Mouse (Mus musculus): Measurements from ENCODE around the gene 4931428F04Rik.

The 4931428F04Rik gene

DNA sequence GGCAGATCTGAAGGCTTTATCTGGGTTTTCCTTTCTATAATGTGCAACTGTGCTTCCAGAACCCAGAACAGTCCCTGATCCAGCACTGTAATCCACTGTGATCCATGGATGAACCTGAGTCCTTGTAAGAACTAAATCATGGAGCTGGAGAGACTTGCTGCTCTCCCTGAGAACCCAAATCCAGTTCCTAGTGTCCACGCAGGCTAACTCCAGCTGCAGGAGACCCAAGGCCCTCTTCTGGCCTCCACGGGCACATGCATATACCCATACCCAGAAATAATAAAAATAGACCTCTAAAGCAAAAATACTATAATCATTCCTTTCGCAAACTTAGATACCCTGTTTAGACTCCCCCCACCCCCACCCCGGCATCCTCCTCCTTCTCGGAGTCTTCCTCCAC, 1.4 kb downstream of the 4931428F04Rik start:
- no peak for DNase-seq (ENCODE audit: low spot score in 2 of 2)

DNA sequence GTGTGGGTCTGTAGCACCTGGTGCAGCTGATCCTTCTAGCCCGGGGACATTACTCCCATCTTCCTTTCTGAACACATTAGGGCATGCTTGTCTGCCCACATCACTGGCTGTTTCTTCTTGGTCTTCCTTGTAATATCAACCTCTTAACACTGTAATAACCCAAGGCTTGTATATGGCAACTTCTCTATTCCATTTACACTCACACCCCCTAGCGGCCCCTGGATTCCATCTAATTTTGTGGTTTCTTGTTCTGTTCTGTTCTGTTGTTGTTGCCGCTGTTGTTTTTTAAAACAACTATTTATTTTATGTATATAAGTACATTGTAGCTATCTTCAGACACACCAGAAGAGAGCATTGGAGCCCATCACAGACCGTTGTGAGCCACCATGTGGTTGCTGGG, 2.8 kb downstream of the 4931428F04Rik start:
- DNase-seq (ENCODE audit: low spot score in 2 of 2): no peak

GRCm38 (mm10) chr8:105285514-105285913, 4.2 kb downstream of the 4931428F04Rik start:
- DNase-seq (ENCODE audit: low spot score in 2 of 2): no peak

DNA sequence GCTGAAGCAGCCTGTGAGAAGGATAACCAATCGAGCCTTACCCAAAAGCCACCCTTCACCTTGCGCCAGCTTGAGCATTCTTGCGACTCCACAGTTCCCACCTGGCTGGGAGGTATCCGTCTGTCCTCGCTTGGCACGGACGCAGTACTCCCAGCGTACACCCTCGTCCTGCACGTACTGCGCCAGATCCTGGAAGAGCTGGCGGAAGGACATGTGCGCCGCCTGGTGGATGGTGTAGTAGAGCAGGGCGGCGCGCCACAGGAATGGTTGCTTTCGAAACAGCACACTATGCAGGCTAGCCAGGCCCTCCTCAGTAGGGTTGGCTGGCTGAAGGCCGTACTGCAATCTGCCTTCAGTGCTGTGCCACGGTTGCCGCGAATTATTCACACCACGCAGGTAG, 6.6 kb downstream of the 4931428F04Rik start:
- peak in 1 of 2 experiments; percentile 57 for DNase-seq (ENCODE audit: low spot score in 2 of 2)

- DNase-seq (ENCODE audit: low spot score in 2 of 2): no peak
Measured at GRCm38 (mm10) chr8:105282239-105282638, 7.4 kb downstream of the 4931428F04Rik start.

DNA sequence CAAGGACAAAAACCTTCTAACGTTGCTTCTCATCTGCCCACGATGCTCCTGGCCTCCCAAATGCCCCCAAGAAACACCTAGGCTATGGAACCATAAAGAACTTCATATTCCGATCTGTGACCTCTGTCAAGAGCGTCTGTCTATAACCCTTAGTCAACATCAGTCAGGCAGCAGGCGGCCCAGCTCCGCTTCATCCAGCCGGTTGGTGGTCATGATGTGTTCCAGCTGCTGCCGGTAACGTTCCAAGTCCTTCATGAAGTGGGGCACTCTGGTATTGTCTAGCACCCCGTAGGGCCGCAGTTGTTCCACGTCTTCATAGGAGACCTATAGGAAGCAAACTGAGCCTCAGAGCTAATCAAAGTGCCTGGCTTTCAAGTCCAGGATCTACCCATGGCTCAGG, 7.8 kb downstream of the 4931428F04Rik start:
- DNase-seq (ENCODE audit: low spot score in 2 of 2): no peak

GRCm38 (mm10) chr8:105280567-105280966, 9.1 kb downstream of the 4931428F04Rik start:
- no peak for DNase-seq (ENCODE audit: low spot score in 2 of 2)

GRCm38 (mm10) chr8:105278911-105279334, 10.7 kb downstream of the 4931428F04Rik start:
- DNase-seq (ENCODE audit: low spot score in 2 of 2): no peak

GRCm38 (mm10) chr8:105276292-105277120, 13.2 kb downstream of the 4931428F04Rik start:
- peak in 1 of 2 experiments; percentile 36 for DNase-seq (ENCODE audit: low spot score in 2 of 2)

GRCm38 (mm10) chr8:105275840-105276239, 13.8 kb downstream of the 4931428F04Rik start, which contains the start of gene Nol3:
Gene Nol3, plus strand, starts transcription at chr8:105276140.
- no peak for DNase-seq (ENCODE audit: low spot score in 2 of 2)

- DNase-seq (ENCODE audit: low spot score in 2 of 2): no peak
Measured at GRCm38 (mm10) chr8:105275387-105275786, 14.3 kb downstream of the 4931428F04Rik start.

DNA sequence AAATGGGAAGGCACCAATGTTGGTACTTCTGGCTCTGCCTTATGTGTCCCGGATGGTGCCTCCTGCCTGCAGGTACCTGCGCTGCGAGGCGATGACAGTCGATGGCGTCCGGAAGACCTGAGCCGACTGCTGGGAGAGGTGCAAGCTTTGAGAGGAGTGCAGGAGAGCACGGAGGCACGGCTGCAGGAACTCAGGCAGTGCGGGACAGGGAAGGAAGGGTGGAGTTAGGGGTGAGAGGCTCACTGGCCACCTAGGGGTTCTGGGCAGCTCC, 18.8 kb downstream of the 4931428F04Rik start:
- no peak for DNase-seq (ENCODE audit: low spot score in 2 of 2)

- DNase-seq (ENCODE audit: low spot score in 2 of 2): no peak
Measured at GRCm38 (mm10) chr8:105270101-105270915, 19.4 kb downstream of the 4931428F04Rik start.

DNA sequence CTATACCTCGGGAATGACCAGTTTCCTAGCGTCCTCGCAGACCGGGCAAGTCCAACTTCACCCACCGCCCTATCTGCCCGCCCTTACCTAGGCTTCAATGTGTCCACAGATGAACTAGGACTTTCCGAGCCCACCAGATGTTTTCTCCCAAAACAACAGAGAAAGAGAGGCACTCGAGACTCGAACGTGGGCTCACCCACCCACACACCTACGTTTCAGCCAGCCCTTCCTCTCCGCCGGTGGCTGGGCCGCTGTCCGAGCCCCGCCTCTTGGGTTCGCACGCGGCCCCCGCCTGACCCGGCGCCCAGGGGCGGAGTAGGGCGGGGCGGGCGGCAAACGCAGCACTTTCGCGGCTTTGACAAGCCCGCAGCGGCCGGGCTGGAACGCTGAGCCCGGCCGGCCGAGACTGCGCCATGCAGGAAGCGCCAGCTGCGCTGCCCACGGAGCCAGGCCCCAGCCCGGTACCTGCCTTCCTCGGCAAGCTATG, 20.2 kb downstream of the 4931428F04Rik start, which contains the start of gene Hsf4:
TSS of gene Hsf4 (plus strand) at position 341 of the 487 bp plus-strand sequence.
- no peak for DNase-seq (ENCODE audit: low spot score in 2 of 2)

DNA sequence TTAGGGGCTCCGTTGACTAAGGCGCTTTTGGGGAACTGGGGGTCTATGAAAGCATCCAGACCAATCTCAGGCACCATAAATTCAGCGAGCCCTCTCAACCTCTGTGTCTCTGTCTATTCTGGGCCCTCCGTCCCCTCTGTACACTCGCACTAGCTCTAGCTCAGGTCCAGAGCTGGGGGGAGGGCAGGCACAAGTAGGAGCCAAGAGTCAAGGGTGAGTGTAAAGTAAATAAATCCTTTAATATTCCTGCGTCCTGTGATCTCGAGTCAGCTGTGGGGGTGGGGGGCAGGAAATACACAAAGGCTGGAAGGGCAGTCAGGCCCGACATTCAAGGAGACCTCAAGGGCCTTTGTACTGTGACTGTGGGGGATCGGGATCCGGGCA, 20.6 kb downstream of the 4931428F04Rik start:
- DNase-seq (ENCODE audit: low spot score in 2 of 2): no peak

GRCm38 (mm10) chr8:105268342-105269074, 21.2 kb downstream of the 4931428F04Rik start:
- DNase-seq (ENCODE audit: low spot score in 2 of 2): no peak

DNA sequence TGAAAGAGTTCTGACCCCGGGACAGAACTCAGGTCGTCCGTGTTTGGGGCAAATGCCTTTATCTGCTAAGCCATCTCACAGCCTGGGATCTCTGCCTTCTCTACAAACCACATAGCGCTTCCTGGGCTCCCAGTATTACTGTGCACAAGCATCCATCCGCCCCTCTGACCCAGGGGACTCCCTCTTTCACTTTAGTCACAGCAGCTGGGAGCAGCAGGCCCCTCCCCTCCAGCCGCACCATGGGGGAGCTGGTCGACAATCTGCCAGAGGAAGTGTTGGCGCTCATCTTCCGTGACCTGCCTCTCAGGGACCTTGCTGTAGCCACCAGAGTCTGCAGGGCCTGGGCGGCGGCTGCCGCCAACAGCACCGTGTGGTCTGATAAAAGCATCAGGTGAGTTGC, 22.9 kb downstream of the 4931428F04Rik start:
- no peak for DNase-seq (ENCODE audit: low spot score in 2 of 2)

GRCm38 (mm10) chr8:105265128-105265527, 24.5 kb downstream of the 4931428F04Rik start:
- DNase-seq (ENCODE audit: low spot score in 2 of 2): peak; percentile 28 to 33

DNA sequence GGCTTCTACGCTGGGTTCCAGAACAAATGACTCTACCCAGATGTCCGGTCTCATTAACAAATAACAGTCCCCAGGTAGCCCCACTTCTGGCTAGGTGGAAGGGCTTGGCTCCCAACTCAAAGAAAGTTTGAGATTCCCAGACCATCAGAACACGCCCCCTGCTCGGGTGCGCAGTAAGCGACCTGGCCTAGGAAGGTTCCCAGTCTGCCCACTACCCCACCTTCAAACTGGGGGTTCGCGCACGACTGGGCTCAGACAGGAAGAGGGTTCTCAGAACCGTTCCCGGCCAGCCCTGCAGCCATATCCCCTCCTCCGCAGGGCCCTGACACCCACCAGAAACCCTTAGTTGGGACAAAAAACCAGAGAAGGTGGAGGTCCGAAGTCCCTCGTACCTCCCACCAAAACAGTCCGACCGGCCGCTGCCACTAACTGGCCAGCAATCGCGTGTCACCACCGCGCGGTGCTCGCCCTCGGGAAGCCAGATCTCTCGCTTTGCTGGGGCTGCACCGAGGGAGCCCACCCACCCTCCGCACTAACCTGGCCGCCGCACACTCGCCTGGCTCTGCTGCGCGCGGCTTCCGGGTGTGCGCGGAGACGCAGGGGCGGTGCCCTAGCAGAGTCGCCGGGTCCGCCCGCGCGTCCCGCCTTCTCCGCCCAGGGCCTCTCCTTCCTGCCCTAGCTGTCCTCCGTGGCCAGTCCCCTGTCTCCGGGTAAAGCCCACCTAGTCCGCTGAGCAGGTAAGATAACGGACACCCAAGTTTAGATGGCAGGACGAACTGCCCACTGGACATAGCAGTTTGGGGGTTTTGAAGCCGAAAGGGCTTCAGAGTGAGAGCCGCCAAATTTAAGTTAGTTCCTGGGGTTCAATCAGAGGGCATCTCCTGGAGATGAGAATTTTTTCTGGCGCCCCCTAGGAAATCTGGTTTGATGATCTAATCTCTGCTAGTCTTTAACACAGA, 25.4 kb downstream of the 4931428F04Rik start, which contains the start of the genes Tradd and Fbxl8:
TSS of gene Tradd (minus strand) at position 586 of the 959 bp plus-strand sequence.
TSS of gene Fbxl8 (plus strand) at position 625 of the 959 bp plus-strand sequence.
- peak; percentile 57 to 59 for DNase-seq (ENCODE audit: low spot score in 2 of 2)

GRCm38 (mm10) chr8:105263244-105263912, 26.3 kb downstream of the 4931428F04Rik start:
- DNase-seq (ENCODE audit: low spot score in 2 of 2): no peak

Measured in thymus, postnatal 10 days (tissue).